Mouse (Mus musculus) liver, embryonic 16.5 days (tissue): ENCODE data around the gene March11. TPM values are rescaled to one million over a fixed set of nuclear protein-coding genes. Genes with fewer than 3 reads are reported as not detected.

ENCODE experiments used
- ATAC-seq: fragments of 200-750 bp; cut with Nextera tagmentation; 2 replicates; pipeline ENCODE4 v1.8.0; 2017; ENCODE audit warnings: low read depth, mild to moderate bottlenecking, moderate number of reproducible peaks, moderate library complexity
- H3K27ac ChIP-seq: fragments of 300-500 bp; sonication (generic); 2 replicates; pipeline ENCODE4 v1.5.1; 2014; ENCODE audit warnings: mild to moderate bottlenecking, low read length
- H3K27me3 ChIP-seq: fragments of 300-500 bp; sonication (generic); 2 replicates; pipeline ENCODE4 v1.6.1; 2014; ENCODE audit warnings: low read depth, low read length, mixed read lengths; ENCODE audit not compliant: control insufficient read depth, insufficient read depth
- H3K36me3 ChIP-seq: fragments of 300-500 bp; sonication (generic); 2 replicates; pipeline ENCODE4 v1.6.1; 2014; ENCODE audit warnings: mild to moderate bottlenecking; ENCODE audit not compliant: control insufficient read depth, insufficient read depth
- H3K4me1 ChIP-seq: fragments of 300-500 bp; sonication (generic); 2 replicates; pipeline ENCODE4 v1.6.1; 2014; ENCODE audit warnings: low read depth, low read length, mixed read lengths; ENCODE audit not compliant: control insufficient read depth
- H3K4me2 ChIP-seq: fragments of 300-500 bp; sonication (generic); 2 replicates; pipeline ENCODE4 v1.6.1; 2014; ENCODE audit warnings: low read depth, low read length, mixed read lengths
- H3K4me3 ChIP-seq: fragments of 300-500 bp; sonication (generic); 2 replicates; pipeline ENCODE4 v1.5.1; 2014; ENCODE audit warnings: low read depth, mild to moderate bottlenecking, low read length
- H3K9ac ChIP-seq: fragments of 300-500 bp; sonication (generic); 2 replicates; pipeline ENCODE4 v1.6.1; 2014; ENCODE audit warnings: low read depth, low read length
- H3K9me3 ChIP-seq: fragments of 300-500 bp; sonication (generic); replicated peaks from 2 replicates; pipeline ENCODE4 v1.6.1; 2016; ENCODE audit warnings: low read length; ENCODE audit not compliant: control insufficient read depth
- WGBS: fragments of 180-500 bp; shearing (Covaris S2); extraction: QIAGEN DNeasy Blood & Tissue Kit; methylation state at CpG from one replicate; pipeline ENCODE4 v1.1.7; 2014; ENCODE audit not compliant: insufficient replicate concordance; 5-methylcytosine and 5-hydroxymethylcytosine counted together
- polyA plus RNA-seq: library from polyadenylated mRNA; unstranded; fragments of >200 nt; fragmentation: Nextera tagmentation; extraction: Ambion mirVana; gene quantifications from 2 replicates; pipeline ENCODE4 v1.2.1, GENCODE M21; 2015

Gene March11
- polyA plus RNA-seq, 1 experiment from 2014 or later: not detected

DNA sequence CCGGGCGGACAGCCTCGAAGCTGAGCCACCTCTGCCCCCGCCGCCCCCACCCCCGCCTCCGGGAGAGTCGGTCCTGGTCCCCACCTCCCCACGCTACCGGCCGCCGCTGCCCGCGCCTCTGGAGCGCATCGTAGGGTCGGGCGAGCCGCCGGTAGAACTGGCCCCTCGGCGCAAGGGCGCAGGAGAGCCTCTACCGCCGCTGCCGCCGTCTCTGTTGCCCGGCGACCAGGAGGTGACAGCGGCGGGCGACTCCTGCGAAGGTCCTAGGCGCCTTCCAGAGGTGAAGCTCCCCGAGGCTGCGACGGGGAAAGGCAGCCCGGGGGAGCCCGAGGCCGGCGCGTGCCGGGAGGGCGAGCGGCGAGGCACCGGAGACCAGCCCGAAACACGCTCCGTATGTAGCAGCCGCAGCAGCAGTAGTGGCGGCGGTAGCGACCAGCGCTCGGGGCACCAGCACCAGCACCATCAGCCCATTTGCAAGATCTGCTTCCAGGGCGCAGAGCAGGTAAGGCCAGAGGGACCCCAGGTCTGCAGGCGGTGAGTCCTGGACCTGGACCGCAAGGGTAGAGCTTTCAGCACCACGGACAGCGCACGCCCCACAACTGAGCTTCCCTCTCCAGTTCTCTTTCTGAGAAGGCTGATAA lies 563 bp downstream of the March11 start:
- ATAC-seq: no peak
- Histone ChIP-seq H3K9ac (no peak overlapping the region), H3K27me3 (peaks cover 17% of the 10 kb centered on the region), H3K27ac (no peak overlapping the region), H3K4me3 (peak overlapping the region; percentile 27), H3K4me2 (peak overlapping the region; percentile 36; the same call in 1 of the 2 replicates), H3K4me1 (no peaks in the 10 kb centered on the region), H3K9me3 (no peaks in the 10 kb centered on the region), H3K36me3 (no peaks in the 10 kb centered on the region)
- 1% methylated on average over 59 of the region's 62 CpGs for WGBS

GRCm38 (mm10) chr15:26319866-26320265 lies 11.0 kb downstream of the March11 start:
- ATAC-seq: no peak
- WGBS: 52% methylated on average over 2 of the region's 2 CpGs

GRCm38 (mm10) chr15:26320402-26320801 lies 11.6 kb downstream of the March11 start:
- no peak overlapping the region for H3K4me3 ChIP-seq
- H3K36me3 ChIP-seq: no peaks in the 10 kb centered on the region
- H3K4me1 ChIP-seq: no peaks in the 10 kb centered on the region
- no peak overlapping the region for H3K27ac ChIP-seq
- H3K4me2 ChIP-seq: no peak overlapping the region
- H3K9me3 ChIP-seq: no peaks in the 10 kb centered on the region
- no peak overlapping the region for H3K9ac ChIP-seq
- H3K27me3 ChIP-seq: no peaks in the 10 kb centered on the region
- ATAC-seq: no peak
- 50% methylated on average over 3 of the region's 3 CpGs for WGBS

More at GRCm38 (mm10) chr15:26319866-26320265, 11.0 kb downstream of the March11 start:
- H3K27ac ChIP-seq: no peak overlapping the region
- H3K9ac ChIP-seq: no peak overlapping the region
- no peaks in the 10 kb centered on the region for H3K4me1 ChIP-seq
- H3K27me3 ChIP-seq: no peaks in the 10 kb centered on the region
- H3K9me3 ChIP-seq: no peaks in the 10 kb centered on the region
- H3K36me3 ChIP-seq: no peaks in the 10 kb centered on the region
- no peak overlapping the region for H3K4me2 ChIP-seq
- H3K4me3 ChIP-seq: no peak overlapping the region

- Histone ChIP-seq H3K9me3 (no peaks in the 10 kb centered on the region), H3K27ac (no peak overlapping the region), H3K4me1 (no peaks in the 10 kb centered on the region), H3K9ac (no peak overlapping the region), H3K36me3 (no peaks in the 10 kb centered on the region), H3K27me3 (no peaks in the 10 kb centered on the region), H3K4me3 (no peak overlapping the region), H3K4me2 (no peak overlapping the region)
- no peak for ATAC-seq
- 46% methylated on average over 4 of the region's 4 CpGs for WGBS
Observed at GRCm38 (mm10) chr15:26322804-26323203, 14.0 kb downstream of the March11 start.

- H3K9me3 ChIP-seq: no peaks in the 10 kb centered on the region
- H3K4me2 ChIP-seq: no peak overlapping the region
- H3K9ac ChIP-seq: no peak overlapping the region
- H3K36me3 ChIP-seq: no peaks in the 10 kb centered on the region
- no peaks in the 10 kb centered on the region for H3K4me1 ChIP-seq
- no peaks in the 10 kb centered on the region for H3K27me3 ChIP-seq
- ATAC-seq: no peak
- 71% methylated on average over 1 of the region's 1 CpGs for WGBS
- H3K27ac ChIP-seq: no peak overlapping the region
- no peak overlapping the region for H3K4me3 ChIP-seq
Observed at GRCm38 (mm10) chr15:26327157-26327556, 18.3 kb downstream of the March11 start.

DNA sequence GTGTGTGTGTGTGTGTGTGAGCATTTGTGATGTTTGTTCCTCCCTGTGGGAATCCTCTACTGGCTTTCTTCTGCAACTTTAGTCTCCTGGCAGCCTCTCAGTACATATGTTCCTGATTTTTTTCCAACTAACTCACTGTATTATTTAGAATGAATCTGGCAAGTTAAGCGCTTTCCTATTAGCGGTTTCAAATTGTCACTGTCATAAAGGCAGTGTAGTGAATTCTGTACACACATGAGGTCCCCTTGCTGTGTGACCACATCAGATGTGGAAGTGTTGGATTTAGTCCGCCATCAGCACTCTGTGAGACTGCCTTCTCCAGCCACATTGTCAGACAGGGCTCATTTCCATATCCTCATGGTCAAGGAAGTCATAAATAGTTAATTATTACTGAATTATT lies 26.9 kb downstream of the March11 start:
- H3K27ac ChIP-seq: no peak overlapping the region
- no peaks in the 10 kb centered on the region for H3K36me3 ChIP-seq
- no peak overlapping the region for H3K4me2 ChIP-seq
- ATAC-seq: no peak
- no peaks in the 10 kb centered on the region for H3K9me3 ChIP-seq
- H3K9ac ChIP-seq: no peak overlapping the region
- no peak overlapping the region for H3K4me3 ChIP-seq
- no peaks in the 10 kb centered on the region for H3K27me3 ChIP-seq
- H3K4me1 ChIP-seq: no peaks in the 10 kb centered on the region
- WGBS: 66% methylated on average over 3 of the region's 3 CpGs

GRCm38 (mm10) chr15:26337775-26338174 lies 28.9 kb downstream of the March11 start:
- Histone ChIP-seq H3K4me1 (no peaks in the 10 kb centered on the region), H3K9me3 (no peaks in the 10 kb centered on the region), H3K27me3 (no peaks in the 10 kb centered on the region), H3K9ac (no peak overlapping the region), H3K27ac (no peak overlapping the region), H3K4me3 (no peak overlapping the region), H3K4me2 (no peak overlapping the region), H3K36me3 (no peaks in the 10 kb centered on the region)
- 61% methylated on average over 2 of the region's 2 CpGs for WGBS
- no peak for ATAC-seq

- H3K27ac ChIP-seq: no peak overlapping the region
- H3K27me3 ChIP-seq: no peaks in the 10 kb centered on the region
- no peak overlapping the region for H3K4me2 ChIP-seq
- no peak for ATAC-seq
- WGBS: 58% methylated on average over 4 of the region's 4 CpGs
- no peaks in the 10 kb centered on the region for H3K4me1 ChIP-seq
- no peak overlapping the region for H3K4me3 ChIP-seq
- H3K9me3 ChIP-seq: no peaks in the 10 kb centered on the region
- H3K36me3 ChIP-seq: no peaks in the 10 kb centered on the region
- no peak overlapping the region for H3K9ac ChIP-seq
Observed at GRCm38 (mm10) chr15:26338343-26338742, 29.5 kb downstream of the March11 start.

GRCm38 (mm10) chr15:26340490-26340889 lies 31.6 kb downstream of the March11 start:
- H3K4me2 ChIP-seq: no peak overlapping the region
- H3K9me3 ChIP-seq: no peaks in the 10 kb centered on the region
- no peak overlapping the region for H3K9ac ChIP-seq
- no peak overlapping the region for H3K4me3 ChIP-seq
- H3K27me3 ChIP-seq: no peaks in the 10 kb centered on the region
- H3K4me1 ChIP-seq: no peaks in the 10 kb centered on the region
- ATAC-seq: no peak
- H3K27ac ChIP-seq: no peak overlapping the region
- H3K36me3 ChIP-seq: no peaks in the 10 kb centered on the region
- WGBS: 79% methylated on average over 11 of the region's 11 CpGs
